Mouse (Mus musculus): ENCODE data around the gene Leprot.

Gene Leprot

GRCm38 (mm10) chr4:101647196-101647905 lies at the start of gene Leprot:
Gene Leprot, plus strand, starts transcription at chr4:101647718.
- DNase-seq: peak; percentile 99

- no peak for DNase-seq
These were observed 45.8 kb upstream of the Leprot start for GRCm38 (mm10) chr4:101601758-101602157.

- peak; percentile 40 for DNase-seq
These were observed 43.9 kb upstream of the Leprot start for GRCm38 (mm10) chr4:101603635-101604034.

- no peak for DNase-seq
These were observed 31.0 kb upstream of the Leprot start for GRCm38 (mm10) chr4:101616520-101616919.

- DNase-seq: no peak
These were observed 29.8 kb upstream of the Leprot start for GRCm38 (mm10) chr4:101617742-101618141.

GRCm38 (mm10) chr4:101620206-101620605 lies 27.3 kb upstream of the Leprot start:
- DNase-seq: no peak

GRCm38 (mm10) chr4:101621241-101621640 lies 26.3 kb upstream of the Leprot start:
- no peak for DNase-seq

GRCm38 (mm10) chr4:101625278-101625677 lies 22.2 kb upstream of the Leprot start:
- no peak for DNase-seq

GRCm38 (mm10) chr4:101635596-101635995 lies 11.9 kb upstream of the Leprot start:
- DNase-seq: no peak

- no peak for DNase-seq
These were observed 10.0 kb upstream of the Leprot start for GRCm38 (mm10) chr4:101637472-101637871.

- no peak for DNase-seq
These were observed 6.9 kb upstream of the Leprot start for GRCm38 (mm10) chr4:101640631-101641030.

- DNase-seq: no peak
These were observed 4.8 kb upstream of the Leprot start for GRCm38 (mm10) chr4:101642708-101643107.

- no peak for DNase-seq
These were observed 4.3 kb upstream of the Leprot start for GRCm38 (mm10) chr4:101643216-101643615.

- DNase-seq: no peak
These were observed 692 bp upstream of the Leprot start for GRCm38 (mm10) chr4:101646857-101647195.

GRCm38 (mm10) chr4:101647976-101648642 lies 591 bp downstream of the Leprot start:
- DNase-seq: no peak

- DNase-seq: no peak
These were observed 1.2 kb downstream of the Leprot start for GRCm38 (mm10) chr4:101648745-101649144.

GRCm38 (mm10) chr4:101650961-101651360 lies 3.4 kb downstream of the Leprot start:
- no peak for DNase-seq

GRCm38 (mm10) chr4:101654256-101654655 lies 6.7 kb downstream of the Leprot start:
- no peak for DNase-seq

GRCm38 (mm10) chr4:101654788-101655414 lies 7.4 kb downstream of the Leprot start:
- DNase-seq: no peak

- no peak for DNase-seq
These were observed 7.9 kb downstream of the Leprot start for GRCm38 (mm10) chr4:101655415-101655790.

- no peak for DNase-seq
These were observed 8.5 kb downstream of the Leprot start for GRCm38 (mm10) chr4:101656056-101656455.

- no peak for DNase-seq
These were observed 9.5 kb downstream of the Leprot start for GRCm38 (mm10) chr4:101656956-101657570.

GRCm38 (mm10) chr4:101664160-101664750 lies 16.7 kb downstream of the Leprot start:
- DNase-seq: peak; percentile 49

Data from cerebellum, adult 8-10 months (tissue).